Mouse (Mus musculus) heart, embryonic 12.5 days (tissue): ENCODE measurements around the gene Rab31. TPM values are rescaled to one million over a fixed set of nuclear protein-coding genes. Genes with fewer than 3 reads are reported as not detected.
A peak's percentile ranks its signal among the peaks of the same experiment; 100 is the strongest.

Source experiments
- ATAC-seq: fragments of 200-750 bp; cut with Nextera tagmentation; 2 replicates; pipeline ENCODE4 v1.8.0; 2017; ENCODE audit warnings: moderate TSS enrichment, moderate library complexity; ENCODE audit not compliant: insufficient number of reproducible peaks, low FRiP score
- H3K27ac ChIP-seq: fragments of 300-500 bp; sonication (generic); 2 replicates; pipeline ENCODE4 v1.5.1; 2016; ENCODE audit warnings: mild to moderate bottlenecking, moderate library complexity; ENCODE audit not compliant: poor library complexity, severe bottlenecking
- H3K27me3 ChIP-seq: fragments of 300-500 bp; sonication (generic); replicated peaks from 2 replicates; pipeline ENCODE4 v1.6.1; 2016; ENCODE audit warnings: mild to moderate bottlenecking, moderate library complexity
- H3K36me3 ChIP-seq: fragments of 300-500 bp; sonication (generic); 2 replicates; pipeline ENCODE4 v1.6.1; 2016; ENCODE audit warnings: mild to moderate bottlenecking, moderate library complexity
- H3K4me1 ChIP-seq: fragments of 300-500 bp; sonication (generic); replicated peaks from 2 replicates; pipeline ENCODE4 v1.6.1; 2016; ENCODE audit warnings: mild to moderate bottlenecking
- H3K4me2 ChIP-seq: fragments of 300-500 bp; sonication (generic); 2 replicates; pipeline ENCODE4 v1.6.1; 2016; ENCODE audit warnings: mild to moderate bottlenecking, moderate library complexity
- H3K4me3 ChIP-seq: fragments of 300-500 bp; sonication (generic); 2 replicates; pipeline ENCODE4 v1.5.1; 2016; ENCODE audit warnings: mild to moderate bottlenecking
- H3K9ac ChIP-seq: fragments of 300-500 bp; sonication (generic); 2 replicates; pipeline ENCODE4 v1.6.1; 2016; ENCODE audit warnings: mild to moderate bottlenecking, moderate library complexity
- H3K9me3 ChIP-seq: fragments of 300-500 bp; sonication (generic); replicated peaks from 2 replicates; pipeline ENCODE4 v1.6.1; 2016; ENCODE audit warnings: mild to moderate bottlenecking, moderate library complexity
- WGBS: fragments of 180-500 bp; shearing (Covaris S2); methylation state at CpG from one replicate; pipeline ENCODE4 v1.1.7; 2016; 5-methylcytosine and 5-hydroxymethylcytosine counted together
- polyA plus RNA-seq: library from polyadenylated mRNA; unstranded; fragments of >200 nt; fragmentation: Nextera tagmentation; extraction: Ambion mirVana; gene quantifications from 2 replicates; pipeline ENCODE4 v1.2.1, GENCODE M21; 2016

Rab31 gene
- 31.2 and 33.4 TPM in 2 replicates for polyA plus RNA-seq

DNA sequence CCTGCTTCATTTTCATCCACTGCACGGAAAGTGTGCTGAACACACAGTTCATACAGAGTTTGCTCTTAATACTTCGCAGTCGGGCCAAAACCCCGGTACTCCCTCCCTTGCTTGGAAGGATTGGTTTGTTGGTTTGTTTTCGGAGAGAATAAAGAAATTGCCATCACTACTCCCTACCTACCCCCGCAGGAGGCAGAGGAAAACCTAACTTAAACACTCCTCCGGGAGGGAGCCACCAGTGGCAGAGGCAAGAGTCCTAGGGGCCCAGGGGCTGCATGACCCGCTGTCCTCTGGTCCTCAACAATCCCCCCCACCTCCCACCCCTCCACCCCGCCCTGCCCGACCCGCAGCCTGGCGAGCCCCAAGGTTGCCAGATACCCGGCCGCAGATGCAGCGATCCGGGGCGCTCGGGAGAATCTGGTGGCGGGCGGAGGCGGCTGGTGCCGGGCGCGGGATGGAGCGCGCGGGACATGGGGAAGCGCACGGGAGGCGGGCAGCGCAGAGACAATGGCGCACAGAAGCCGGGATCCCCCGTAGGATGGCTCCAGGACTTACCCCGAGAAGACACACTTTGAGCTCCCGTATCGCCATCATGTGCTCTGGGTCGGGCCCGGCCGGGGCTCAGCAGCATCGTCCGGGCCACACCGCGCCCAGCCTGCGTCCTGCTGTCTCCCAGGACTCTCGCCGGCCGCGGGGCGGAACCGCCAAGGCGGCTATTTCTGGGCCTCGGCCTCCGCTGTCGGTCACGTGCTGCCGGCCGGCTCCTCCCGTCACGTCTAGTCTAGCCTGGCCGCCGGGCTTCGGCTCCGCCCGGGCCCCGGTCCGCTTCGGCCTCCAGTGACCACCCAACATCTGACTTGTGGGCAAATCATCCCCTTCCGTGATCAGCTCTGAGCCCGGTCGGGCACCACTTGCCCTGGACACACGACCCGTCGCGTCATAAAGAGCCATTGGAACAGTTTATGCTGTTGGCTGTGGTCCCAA, at the start of gene Rab31:
Rab31 (minus strand) TSS at position 802 of the 984 bp plus-strand sequence.
- peak; percentile 80 for ATAC-seq
- no peaks in the 10 kb centered on the region for H3K9me3 ChIP-seq
- peak within 1 kb of the TSS; percentile 1; the same call in 1 of the 2 replicates for H3K27ac ChIP-seq
- H3K4me3 ChIP-seq: peak within 1 kb of the TSS; percentile 64
- no peaks in the 10 kb centered on the region for H3K27me3 ChIP-seq
- peak within 1 kb of the TSS; percentile 84 for H3K9ac ChIP-seq
- under 1% methylated on average over 75 of the region's 75 CpGs for WGBS
- peaks cover 52% of the 10 kb centered on the region for H3K4me1 ChIP-seq
- H3K36me3 ChIP-seq: no peaks in the 10 kb centered on the region
- peak within 1 kb of the TSS; percentile 84 for H3K4me2 ChIP-seq

DNA sequence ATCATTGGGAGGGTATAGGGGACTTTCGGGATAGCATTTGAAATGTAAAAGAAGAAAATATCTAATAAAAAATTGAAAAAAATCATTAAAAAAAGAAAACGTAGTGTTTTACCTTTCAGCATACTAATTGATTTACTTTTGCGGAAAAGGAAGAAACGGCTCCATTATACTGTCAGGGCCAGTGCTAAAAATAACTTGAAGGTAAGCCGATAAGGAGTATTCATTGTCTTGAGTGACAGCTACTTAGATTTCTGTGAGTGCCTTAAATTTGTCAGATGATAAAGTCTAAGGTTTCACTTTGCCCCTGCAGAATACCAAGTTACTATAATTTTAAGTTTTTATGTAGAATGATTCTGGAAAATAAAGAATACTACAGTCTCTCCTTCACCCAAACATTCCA, 47.6 kb upstream of the Rab31 start:
- H3K27me3 ChIP-seq: no peaks in the 10 kb centered on the region
- H3K9me3 ChIP-seq: no peaks in the 10 kb centered on the region
- H3K9ac ChIP-seq: no peak overlapping the region
- ATAC-seq: no peak
- H3K36me3 ChIP-seq: peaks cover 69% of the 10 kb centered on the region
- H3K4me1 ChIP-seq: peaks cover 24% of the 10 kb centered on the region
- no peak overlapping the region for H3K4me2 ChIP-seq
- no peak overlapping the region for H3K4me3 ChIP-seq
- WGBS: 54% methylated on average over 5 of the region's 5 CpGs
- no peak overlapping the region for H3K27ac ChIP-seq

DNA sequence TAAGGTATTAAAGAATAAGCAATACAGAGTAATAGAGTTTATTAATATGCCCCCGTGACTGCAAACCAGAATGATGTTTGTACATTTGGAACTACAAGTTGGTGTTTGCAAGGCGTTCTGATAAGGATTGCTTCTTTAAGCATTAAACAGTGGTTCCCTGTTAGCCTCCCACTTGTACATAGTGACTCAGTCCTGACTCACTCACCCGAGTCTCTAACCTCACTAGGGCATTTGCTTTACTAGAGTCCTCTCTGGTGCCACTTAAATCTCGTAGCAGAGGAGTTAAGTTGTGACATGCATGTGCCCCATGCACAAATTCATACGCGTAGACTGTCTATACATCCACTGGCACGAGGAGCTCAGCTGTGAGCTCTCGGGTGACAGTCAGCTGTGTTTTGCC, 41.2 kb upstream of the Rab31 start:
- no peak overlapping the region for H3K4me2 ChIP-seq
- H3K4me1 ChIP-seq: peaks cover under 1% of the 10 kb centered on the region
- ATAC-seq: no peak
- no peak overlapping the region for H3K4me3 ChIP-seq
- no peak overlapping the region for H3K9ac ChIP-seq
- WGBS: 91% methylated on average over 8 of the region's 8 CpGs
- H3K27ac ChIP-seq: no peak overlapping the region
- no peaks in the 10 kb centered on the region for H3K9me3 ChIP-seq
- peaks cover 76% of the 10 kb centered on the region for H3K36me3 ChIP-seq
- no peaks in the 10 kb centered on the region for H3K27me3 ChIP-seq

DNA sequence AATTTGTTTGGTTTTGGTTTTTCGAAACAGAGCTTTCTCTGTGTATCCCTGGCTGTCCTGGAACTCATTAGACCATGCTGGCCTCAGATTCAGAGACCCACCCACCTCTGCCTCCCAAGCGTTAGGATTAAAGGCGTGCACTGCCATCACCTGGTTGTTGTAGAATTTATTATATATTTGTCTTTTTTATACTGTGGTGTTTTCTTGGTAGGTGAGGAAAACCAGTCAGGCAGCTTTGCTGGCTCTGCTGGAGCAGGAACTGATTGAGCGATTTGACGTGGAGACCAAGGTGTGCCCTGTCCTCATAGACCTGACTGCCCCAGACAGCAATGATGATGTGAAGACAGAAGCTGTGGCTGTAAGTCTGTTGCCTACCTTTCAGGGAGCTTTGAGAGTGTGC, 38.5 kb upstream of the Rab31 start:
- ATAC-seq: no peak
- Histone ChIP-seq H3K4me1 (peaks cover 7% of the 10 kb centered on the region; the same call in 1 of the 2 replicates), H3K27ac (no peak overlapping the region), H3K9ac (no peak overlapping the region), H3K4me3 (no peak overlapping the region), H3K9me3 (no peaks in the 10 kb centered on the region), H3K36me3 (peaks cover 60% of the 10 kb centered on the region), H3K27me3 (no peaks in the 10 kb centered on the region), H3K4me2 (no peak overlapping the region)
- WGBS: 90% methylated on average over 5 of the region's 5 CpGs

DNA sequence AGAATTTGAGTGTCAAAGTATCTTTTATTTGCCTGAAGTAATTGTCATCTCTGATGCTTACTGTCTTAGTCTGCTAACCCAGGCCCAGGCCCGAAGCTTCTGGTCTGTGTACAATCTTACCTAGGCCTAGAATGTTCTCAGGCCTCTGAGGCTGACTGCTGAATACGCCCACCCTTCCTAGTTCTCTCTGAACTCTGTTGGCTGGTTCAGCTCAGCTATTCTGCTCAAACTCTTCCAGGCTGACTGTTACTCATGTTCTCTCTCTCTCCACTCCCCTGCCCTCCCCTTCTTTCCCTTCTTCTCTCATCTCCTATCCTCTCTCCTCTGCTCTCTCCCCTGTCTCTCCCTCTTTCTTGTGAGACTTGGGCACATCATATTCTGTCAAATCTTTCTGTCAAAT, 33.9 kb upstream of the Rab31 start:
- Histone ChIP-seq H3K9me3 (no peaks in the 10 kb centered on the region), H3K27me3 (no peaks in the 10 kb centered on the region), H3K4me1 (peaks cover 18% of the 10 kb centered on the region), H3K4me2 (no peak overlapping the region), H3K27ac (no peak overlapping the region), H3K9ac (no peak overlapping the region), H3K36me3 (peaks cover 33% of the 10 kb centered on the region), H3K4me3 (no peak overlapping the region)
- ATAC-seq: no peak
- WGBS: 80% methylated on average over 2 of the region's 2 CpGs

DNA sequence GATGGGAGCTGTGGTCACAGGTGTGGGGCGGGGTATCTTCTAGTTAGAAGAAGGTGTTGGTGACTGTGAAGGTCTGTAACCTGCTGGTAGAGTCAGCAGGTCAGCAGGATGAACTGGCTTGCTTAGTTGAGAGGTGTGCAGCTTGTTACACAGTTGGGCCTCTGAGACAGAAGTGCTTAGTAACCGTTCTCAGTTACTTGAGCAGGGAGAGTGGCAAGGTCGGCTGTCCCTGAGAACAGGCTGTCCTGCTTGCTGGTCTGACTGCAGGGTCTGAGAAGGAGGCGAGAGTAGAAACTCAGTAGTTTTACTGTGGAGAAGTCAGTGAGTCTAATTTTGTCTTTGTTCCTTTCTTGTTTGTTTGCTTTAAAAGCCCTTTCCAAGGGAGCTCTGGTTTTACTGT, 33.4 kb upstream of the Rab31 start:
- Histone ChIP-seq H3K9me3 (no peaks in the 10 kb centered on the region), H3K9ac (no peak overlapping the region), H3K27me3 (no peaks in the 10 kb centered on the region), H3K4me1 (peaks cover 18% of the 10 kb centered on the region), H3K27ac (no peak overlapping the region), H3K4me3 (no peak overlapping the region), H3K36me3 (peaks cover 28% of the 10 kb centered on the region), H3K4me2 (no peak overlapping the region)
- 64% methylated on average over 4 of the region's 4 CpGs for WGBS
- no peak for ATAC-seq

DNA sequence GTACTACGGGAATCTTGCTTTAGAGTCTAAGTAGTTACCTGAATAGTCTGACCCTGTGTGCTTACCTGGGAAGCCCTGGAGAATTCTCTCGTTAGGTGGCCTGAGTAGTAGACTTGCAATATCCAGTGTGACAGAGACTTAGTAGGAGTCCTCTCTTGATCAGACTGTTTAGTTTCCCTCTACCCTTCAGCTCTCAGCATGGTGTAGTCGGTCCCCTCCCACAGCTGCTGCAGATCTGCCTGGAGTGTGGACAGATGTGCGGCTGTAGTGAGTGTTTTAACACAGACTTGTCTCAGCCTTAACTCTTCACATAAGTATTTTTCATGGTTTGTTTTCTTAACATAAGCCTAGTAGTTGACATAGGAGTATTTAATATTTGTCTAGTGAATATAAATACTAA, 29.5 kb upstream of the Rab31 start:
- H3K4me1 ChIP-seq: peaks cover 26% of the 10 kb centered on the region
- no peak overlapping the region for H3K4me2 ChIP-seq
- no peak overlapping the region for H3K27ac ChIP-seq
- H3K9me3 ChIP-seq: no peaks in the 10 kb centered on the region
- no peak overlapping the region for H3K4me3 ChIP-seq
- no peaks in the 10 kb centered on the region for H3K27me3 ChIP-seq
- ATAC-seq: no peak
- peaks cover 11% of the 10 kb centered on the region for H3K36me3 ChIP-seq
- no peak overlapping the region for H3K9ac ChIP-seq
- 68% methylated on average over 4 of the region's 4 CpGs for WGBS

DNA sequence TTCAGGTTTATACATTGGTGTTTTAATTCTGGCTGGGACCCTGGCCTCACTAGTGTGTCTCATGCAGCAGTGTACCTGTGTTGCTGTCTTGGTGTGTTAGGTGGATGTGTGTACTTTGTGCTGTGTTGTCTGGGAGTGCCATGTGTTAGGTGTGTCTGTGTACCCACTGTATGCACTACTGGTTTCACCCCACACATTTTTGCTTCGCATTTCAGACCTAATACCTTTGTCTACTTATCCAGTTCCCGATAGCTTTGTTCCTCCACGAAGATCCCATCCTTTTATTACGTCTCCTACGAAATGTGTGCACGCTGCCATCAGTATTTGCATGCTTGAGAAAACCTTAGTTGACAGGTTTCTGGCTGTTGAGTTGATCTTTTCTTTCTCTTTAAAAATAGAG, 27.9 kb upstream of the Rab31 start:
- WGBS: 92% methylated on average over 6 of the region's 6 CpGs
- Histone ChIP-seq H3K27me3 (no peaks in the 10 kb centered on the region), H3K36me3 (peaks cover 11% of the 10 kb centered on the region), H3K9me3 (no peaks in the 10 kb centered on the region), H3K9ac (no peak overlapping the region), H3K4me3 (no peak overlapping the region), H3K4me2 (no peak overlapping the region), H3K27ac (no peak overlapping the region), H3K4me1 (peaks cover 23% of the 10 kb centered on the region)
- ATAC-seq: no peak

DNA sequence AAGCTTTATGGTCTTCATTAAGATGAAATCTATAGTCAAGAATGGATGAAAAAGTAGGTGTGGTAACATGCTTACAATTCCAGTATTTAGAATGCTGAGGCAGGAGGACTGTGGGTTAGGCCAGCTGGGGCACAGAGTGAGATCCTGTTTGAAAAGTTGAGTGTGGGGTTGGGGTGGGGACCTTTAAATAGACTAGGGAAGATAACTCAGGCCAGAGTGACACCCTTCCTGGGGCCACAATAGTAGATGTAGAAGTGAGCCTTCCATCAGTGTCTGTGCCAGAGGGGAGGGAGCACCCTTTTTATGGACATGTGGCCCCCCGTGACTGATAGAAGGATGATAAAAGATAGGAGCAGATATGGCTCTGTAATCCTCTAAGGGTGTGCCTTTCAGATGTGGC, 26.8 kb upstream of the Rab31 start:
- 38% methylated on average over 1 of the region's 1 CpGs for WGBS
- Histone ChIP-seq H3K27ac (peak overlapping the region; percentile 21; the same call in 1 of the 2 replicates), H3K9ac (no peak overlapping the region), H3K4me2 (no peak overlapping the region), H3K4me1 (peaks cover 23% of the 10 kb centered on the region), H3K4me3 (no peak overlapping the region), H3K9me3 (no peaks in the 10 kb centered on the region), H3K27me3 (no peaks in the 10 kb centered on the region), H3K36me3 (peaks cover 15% of the 10 kb centered on the region)
- ATAC-seq: no peak

DNA sequence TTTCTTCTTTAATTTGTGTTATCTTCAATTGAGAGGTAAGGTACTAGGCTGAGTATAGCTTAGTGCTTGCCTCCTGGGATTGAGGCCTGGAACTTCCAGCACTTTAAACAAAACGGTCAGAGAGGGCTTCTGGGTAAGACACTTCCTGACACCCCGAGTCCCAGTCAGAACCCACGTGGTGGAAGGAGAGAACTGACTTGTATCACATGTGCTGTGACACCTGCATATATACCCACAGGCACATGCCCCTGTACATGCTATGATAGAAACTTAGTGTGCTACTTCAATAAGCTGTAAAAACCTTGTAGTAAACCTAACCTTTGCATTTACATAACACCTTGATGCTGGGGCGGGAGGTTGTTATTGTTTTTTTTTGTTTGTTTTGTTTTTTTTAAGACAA, 25.9 kb upstream of the Rab31 start:
- Histone ChIP-seq H3K4me2 (no peak overlapping the region), H3K4me3 (no peak overlapping the region), H3K4me1 (peaks cover 26% of the 10 kb centered on the region), H3K9ac (no peak overlapping the region), H3K36me3 (peaks cover 11% of the 10 kb centered on the region), H3K27me3 (no peaks in the 10 kb centered on the region), H3K27ac (no peak overlapping the region), H3K9me3 (no peaks in the 10 kb centered on the region)
- ATAC-seq: no peak
- 57% methylated on average over 4 of the region's 4 CpGs for WGBS

DNA sequence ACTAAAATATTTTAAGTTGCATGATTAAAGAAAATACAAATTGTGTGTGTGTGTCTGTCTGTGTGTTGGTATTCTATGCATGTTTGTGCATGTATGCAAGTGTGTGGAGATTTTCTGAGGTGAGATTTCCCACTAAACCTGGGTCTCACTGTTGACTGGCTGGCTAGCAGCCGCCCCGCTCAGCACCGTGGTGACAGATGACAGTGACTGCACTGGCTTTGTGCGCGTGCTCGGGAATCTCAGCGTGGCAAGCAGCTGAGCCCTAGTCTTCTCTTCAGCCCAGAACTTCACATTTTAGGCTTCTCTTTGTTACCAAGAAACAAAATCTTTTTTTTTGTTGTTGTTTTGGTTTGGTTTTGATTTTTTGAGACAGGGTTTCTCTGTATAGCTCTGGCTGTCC, 23.5 kb upstream of the Rab31 start:
- no peak for ATAC-seq
- Histone ChIP-seq H3K4me3 (no peak overlapping the region), H3K27ac (no peak overlapping the region), H3K4me1 (peaks cover 25% of the 10 kb centered on the region), H3K9me3 (no peaks in the 10 kb centered on the region), H3K4me2 (no peak overlapping the region), H3K36me3 (peaks cover 9% of the 10 kb centered on the region), H3K9ac (no peak overlapping the region), H3K27me3 (no peaks in the 10 kb centered on the region)
- 66% methylated on average over 7 of the region's 7 CpGs for whole genome bisulfite sequencing
